Mouse (Mus musculus) kidney, adult 18-20 months (tissue): ENCODE data around the gene Rhbdd2.

Experiments
- DNase-seq: peaks from one replicate; pipeline ENCODE4 v3.0.0; 2021

The Rhbdd2 gene

GRCm38 (mm10) chr5:135646038-135646437 is 13.6 kb downstream of the Rhbdd2 start:
- no peak for DNase-seq

GRCm38 (mm10) chr5:135648461-135649308 is 16.3 kb downstream of the Rhbdd2 start:
- DNase-seq: no peak

- DNase-seq: no peak
Measured at GRCm38 (mm10) chr5:135649309-135649633, 16.9 kb downstream of the Rhbdd2 start.

- no peak for DNase-seq
Measured at GRCm38 (mm10) chr5:135651536-135651935, 19.1 kb downstream of the Rhbdd2 start.

DNA sequence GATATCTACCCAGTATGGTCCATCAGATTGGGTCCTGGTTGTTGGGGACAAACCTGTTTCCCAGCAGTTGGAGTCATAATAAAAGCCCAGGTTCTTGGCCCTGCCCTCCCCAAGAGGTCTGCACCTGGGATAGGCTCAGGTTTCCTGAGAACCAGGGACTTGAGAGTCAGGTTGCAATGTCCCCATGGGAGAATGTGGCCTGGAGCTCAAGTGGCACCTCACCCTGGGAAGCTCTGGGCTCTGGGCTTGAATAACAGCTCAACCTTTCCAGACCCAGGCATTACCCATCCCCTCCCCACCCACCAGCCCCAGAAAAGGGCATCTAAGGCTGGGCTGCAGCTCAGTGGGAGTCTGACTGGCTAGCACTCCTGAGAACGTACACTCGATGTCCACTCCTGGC is 20.8 kb downstream of the Rhbdd2 start:
- DNase-seq: no peak

DNA sequence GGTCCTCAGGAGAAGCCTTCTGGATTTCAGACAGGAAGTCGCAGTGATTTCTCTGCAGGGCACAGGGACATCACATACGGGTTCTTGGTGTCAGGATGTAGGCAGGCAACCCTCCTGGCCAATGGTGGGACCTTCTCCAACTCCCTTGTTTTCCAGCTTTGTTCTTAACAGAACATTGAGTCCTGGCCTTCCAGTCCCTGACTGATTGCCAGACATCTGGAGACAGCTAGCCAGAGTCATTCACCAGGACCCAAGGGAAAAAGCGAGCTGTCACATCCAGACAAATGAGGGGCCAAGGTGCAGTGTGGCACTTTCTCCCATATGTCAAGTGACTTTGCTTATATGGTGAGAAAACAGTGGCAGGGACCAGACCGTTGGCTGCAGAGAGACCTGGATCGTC is 23.6 kb downstream of the Rhbdd2 start:
- no peak for DNase-seq

GRCm38 (mm10) chr5:135657128-135657527 is 24.7 kb downstream of the Rhbdd2 start:
- DNase-seq: no peak

DNA sequence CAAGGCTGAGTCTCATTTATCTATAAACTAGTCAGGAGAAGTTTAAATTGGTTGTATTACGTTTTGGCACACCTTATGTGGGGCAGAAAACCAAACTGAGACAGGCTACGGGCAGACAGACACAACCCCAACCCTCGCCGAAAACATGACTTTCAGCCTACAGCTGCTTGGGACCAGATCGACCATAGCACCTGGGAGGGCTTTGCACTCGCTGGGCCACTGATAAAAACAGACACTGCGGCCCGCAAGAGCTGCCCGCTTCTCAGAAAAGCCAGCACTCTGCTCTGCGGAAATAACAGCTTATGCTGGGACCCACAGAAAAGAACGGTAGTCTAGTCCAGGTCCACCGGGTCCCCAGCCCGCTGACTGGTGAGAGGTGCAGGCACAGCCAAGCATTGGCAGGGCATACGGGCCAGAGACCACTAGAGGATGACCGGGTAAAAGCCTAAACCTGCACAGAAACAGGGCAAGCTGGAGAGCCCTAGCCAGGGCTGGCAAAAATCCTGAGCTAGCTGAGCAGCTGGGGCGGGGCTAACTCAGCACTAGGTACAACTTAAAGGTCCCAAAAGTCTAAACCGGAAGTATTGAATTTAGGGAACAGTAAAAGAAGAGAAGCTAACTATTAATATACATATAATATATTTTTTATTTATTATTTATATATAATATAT is 25.4 kb downstream of the Rhbdd2 start:
- no peak for DNase-seq

- DNase-seq: no peak
Measured at GRCm38 (mm10) chr5:135659956-135660355, 27.5 kb downstream of the Rhbdd2 start.

- no peak for DNase-seq
Measured at GRCm38 (mm10) chr5:135660535-135660934, 28.1 kb downstream of the Rhbdd2 start.

DNA sequence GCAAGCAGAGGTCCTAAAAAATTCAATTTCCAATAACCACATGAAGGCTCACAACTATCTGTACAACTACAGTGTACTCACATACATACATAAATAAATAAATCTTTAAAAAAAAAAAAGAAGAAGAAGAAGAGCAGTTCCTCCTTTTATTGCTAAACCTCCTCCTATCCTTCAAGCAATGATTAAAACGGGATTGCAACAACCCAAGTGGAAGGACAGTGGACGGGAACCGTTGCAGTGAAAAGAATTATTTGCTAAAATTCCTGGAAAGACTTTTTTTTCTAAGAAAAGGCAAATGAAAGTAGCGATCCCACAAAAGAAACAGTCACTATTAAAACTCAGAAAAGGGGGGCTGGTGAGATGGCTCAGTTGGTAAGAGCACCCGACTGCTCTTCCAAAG is 34.5 kb downstream of the Rhbdd2 start:
- no peak for DNase-seq

GRCm38 (mm10) chr5:135668071-135668470 is 35.7 kb downstream of the Rhbdd2 start:
- DNase-seq: no peak

- DNase-seq: no peak
Measured at GRCm38 (mm10) chr5:135669741-135670275, 37.4 kb downstream of the Rhbdd2 start, which contains the start of gene Por. Por (plus strand) TSS chr5:135670033.

- DNase-seq: no peak
Measured at GRCm38 (mm10) chr5:135670881-135671280, 38.5 kb downstream of the Rhbdd2 start.

DNA sequence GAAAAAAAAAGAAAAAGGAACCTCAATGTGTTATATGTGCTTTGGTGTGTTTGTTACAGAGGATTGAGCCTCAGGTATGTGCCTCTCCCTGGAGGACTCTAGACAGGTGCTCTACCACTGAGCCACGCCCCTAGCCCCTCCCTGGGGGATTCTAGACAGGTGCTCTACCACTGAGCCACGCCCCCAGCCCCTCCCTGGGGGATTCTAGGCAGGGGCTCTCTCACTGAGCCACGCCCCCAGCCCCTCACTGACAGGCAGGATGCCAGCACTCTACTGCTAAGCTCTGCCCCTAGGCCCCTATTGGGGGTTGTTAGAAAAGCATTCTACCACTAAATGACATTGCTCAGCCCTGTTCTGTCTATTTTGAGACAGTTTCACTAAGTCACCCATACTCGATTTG is 40.1 kb downstream of the Rhbdd2 start:
- no peak for DNase-seq

DNA sequence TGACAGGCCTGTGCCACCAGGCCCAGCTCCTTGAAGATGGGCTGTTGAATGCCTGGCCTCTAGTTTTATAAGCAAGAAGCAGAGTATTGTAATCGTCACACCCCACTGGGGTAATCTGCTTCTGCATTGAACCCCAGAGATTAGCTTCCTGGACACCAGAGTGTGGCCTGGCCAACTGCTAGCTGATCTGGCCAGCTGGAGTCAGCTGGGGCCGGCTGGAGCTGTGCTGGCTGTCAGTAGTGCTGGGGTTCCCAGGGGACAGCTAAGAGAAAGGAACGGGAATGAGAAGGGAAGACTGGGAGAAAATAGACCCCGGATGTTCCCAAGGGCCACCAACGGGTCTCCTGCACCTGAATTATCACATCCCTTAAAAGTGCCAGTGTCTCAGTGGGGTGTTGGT is 40.6 kb downstream of the Rhbdd2 start:
- peak; percentile 37 for DNase-seq

DNA sequence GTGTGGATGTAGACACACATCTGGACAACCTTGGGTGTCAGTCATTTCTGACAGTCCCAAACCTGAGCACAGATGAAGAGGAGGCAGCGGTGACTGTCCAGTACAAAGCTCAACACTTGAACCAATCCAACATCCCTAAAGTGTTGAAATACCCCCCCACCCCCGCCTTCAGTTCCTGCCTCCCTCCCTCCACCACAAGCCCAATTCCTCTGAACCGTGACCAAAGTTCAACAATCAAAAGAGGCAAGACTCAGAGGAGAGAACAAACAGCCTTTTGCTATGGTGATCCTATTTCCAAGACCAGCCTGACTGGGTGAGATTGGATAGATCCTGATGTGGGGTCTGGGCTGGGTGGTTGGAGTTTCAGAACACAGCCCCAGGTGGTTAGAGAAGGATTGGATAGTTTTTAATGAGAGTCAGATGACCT is 41.9 kb downstream of the Rhbdd2 start:
- no peak for DNase-seq

DNA sequence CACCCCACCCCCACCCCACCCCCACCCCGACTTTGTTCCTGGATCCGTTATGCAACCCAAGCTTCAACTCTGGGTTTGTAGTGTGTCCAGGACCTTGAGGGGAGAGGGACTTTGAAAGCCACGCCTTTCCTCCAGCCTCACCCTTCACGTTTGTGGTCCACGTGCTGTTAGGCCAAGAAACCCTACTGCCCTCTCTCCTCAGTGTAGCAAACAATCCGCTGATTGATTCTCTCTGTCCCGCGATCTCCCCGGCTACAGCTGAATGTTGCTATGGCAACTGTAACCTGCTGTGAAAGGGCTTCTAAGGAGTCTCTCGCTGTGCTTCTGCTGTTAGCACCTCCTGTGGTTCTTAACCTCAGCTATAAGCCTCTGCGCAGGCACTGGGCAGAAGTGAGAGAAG is 42.4 kb downstream of the Rhbdd2 start:
- DNase-seq: peak; percentile 87

DNA sequence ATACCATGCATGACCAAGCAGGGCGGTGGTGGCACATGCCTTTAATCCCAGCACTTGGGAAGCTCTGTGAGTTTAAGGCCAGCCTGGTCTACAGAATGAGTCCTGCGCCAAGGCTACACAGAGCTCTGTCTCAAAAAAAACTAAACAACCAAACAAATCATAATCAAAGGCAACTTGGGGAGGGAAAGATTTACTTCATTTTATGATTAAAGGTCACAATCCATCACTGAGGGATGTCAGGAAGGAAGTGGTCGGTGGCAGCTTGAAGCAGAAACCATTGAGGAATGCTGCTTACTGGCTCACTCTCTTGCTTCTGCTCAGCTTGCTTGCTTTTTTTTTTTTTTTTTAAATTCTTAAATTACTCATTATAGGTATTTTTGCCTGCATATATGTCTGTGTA is 44.3 kb downstream of the Rhbdd2 start:
- DNase-seq: no peak

DNA sequence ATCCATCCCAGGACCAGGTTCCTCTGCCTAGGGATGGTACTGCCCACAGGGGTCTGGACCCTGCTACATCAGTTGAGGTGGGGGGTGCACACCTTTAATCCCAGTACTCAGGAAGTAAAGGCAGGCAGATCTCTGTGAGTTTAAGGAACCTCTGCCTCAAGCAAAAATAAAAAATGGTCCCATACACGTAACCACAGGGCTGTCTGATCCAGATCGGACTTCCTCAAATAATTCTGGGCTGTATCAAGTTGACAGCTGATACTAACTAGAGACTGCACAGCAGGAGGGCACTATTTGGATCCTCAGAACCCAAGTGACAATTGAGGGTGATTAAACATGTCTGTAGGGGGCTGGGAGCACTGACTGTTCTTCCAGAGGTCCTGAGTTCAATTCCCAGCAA is 44.8 kb downstream of the Rhbdd2 start:
- no peak for DNase-seq

GRCm38 (mm10) chr5:135678481-135678880 is 46.1 kb downstream of the Rhbdd2 start:
- DNase-seq: no peak

DNA sequence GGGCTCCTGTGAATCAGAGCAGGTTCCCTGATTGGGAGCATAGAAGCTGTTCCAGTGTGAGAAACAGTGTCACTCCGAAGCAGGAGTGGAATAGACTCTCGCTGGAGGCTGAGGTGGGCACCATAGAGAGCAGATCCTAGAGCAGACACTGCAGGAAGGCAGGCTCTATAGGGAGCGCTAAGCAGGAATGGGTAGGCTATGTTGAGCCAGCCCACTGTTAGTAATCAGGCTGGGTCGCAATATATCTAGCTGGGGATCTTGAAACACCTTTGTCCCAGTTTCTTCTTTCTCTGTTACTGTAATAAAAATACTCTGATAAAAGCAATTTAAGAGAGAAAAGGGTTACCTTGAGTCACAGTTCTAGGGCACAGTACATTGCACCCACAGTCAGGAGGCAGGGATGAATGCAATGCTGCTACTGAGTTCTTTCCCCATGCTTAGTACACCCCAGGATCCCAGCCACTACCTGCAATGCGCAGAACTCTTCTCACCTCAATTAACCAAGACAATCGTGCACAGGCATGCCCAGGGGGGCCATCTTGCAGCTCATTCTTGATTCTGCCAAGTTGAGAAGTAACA is 48.6 kb downstream of the Rhbdd2 start:
- DNase-seq: no peak

- DNase-seq: no peak
Measured at GRCm38 (mm10) chr5:135682009-135682408, 49.6 kb downstream of the Rhbdd2 start.
